In the genomic region with DNA sequence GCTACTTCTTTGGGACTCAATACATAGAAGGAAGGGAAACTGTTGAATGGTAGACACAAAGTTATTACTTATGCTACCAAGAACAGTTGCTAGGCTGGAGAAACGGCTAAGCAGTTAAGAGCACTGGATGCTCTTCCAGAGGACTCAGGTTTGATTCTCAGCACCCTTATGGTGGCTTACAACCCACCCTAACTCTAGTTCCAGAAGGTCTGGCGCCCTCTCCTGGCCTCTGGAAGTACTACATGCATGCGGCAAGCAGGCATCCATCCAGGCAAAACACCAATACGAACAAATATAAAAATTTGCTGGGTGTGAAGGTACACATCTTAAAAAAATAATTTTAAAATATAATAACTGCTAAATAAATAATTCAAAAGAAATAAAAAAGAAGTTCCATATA, we compare ENCODE assay signal across 13 mouse cellular contexts. TPM values are rescaled to one million over a fixed set of nuclear protein-coding genes. Genes with fewer than 3 reads are reported as not detected.
DNase-seq lines count a peak whose midpoint lies in the region; ATAC-seq and TF ChIP-seq lines count a peak whose summit lies in the region.
"Had no signal": no experiment of that assay in that cellular context is flagged by ENCODE, and none has a peak within 500 bp of the region (broad histone marks: within the 10 kb centered on the region; RNA-seq: fewer than 3 reads in every experiment).

No protein-coding gene starts in this region.

- 81% methylated on average over 4 of the region's 4 CpGs for WGBS in neural tube, embryonic 15.5 days

- H3K36me3 ChIP-seq in E14TG2a.4 (ENCODE audit: insufficient read depth, low read length): no peaks in the 10 kb centered on the region
- no peaks in the 10 kb centered on the region for H3K36me3 ChIP-seq in neural tube, embryonic 15.5 days
- H3K36me3 ChIP-seq: heart, embryonic 10.5 days; hindbrain, embryonic 10.5 days; kidney, embryonic 15.5 days; limb, embryonic 13.5 days had no signal

- peak; percentile 69 for TF ChIP-seq CTCF in layer of hippocampus, adult 2 months (conservative IDR thresholded peaks at IDR 0.05)
- TF ChIP-seq CTCF in E14TG2a.4 (conservative IDR thresholded peaks at IDR 0.05; ENCODE audit: low read length): peak; percentile 91
- TF ChIP-seq CTCF in cortical plate, adult 2 months (IDR thresholded peaks at IDR 0.05; ENCODE audit: extremely low read depth, insufficient read depth, low read length): 0 out of 2 replicates have a peak, but pooled peaks have one; percentile 4

- H3K4me2 ChIP-seq in neural tube, embryonic 15.5 days: no peak overlapping the region
- H3K4me2 ChIP-seq: kidney, embryonic 15.5 days; limb, embryonic 13.5 days had no signal

- no peak for ATAC-seq in neural tube, embryonic 15.5 days (ENCODE audit: low FRiP score)

- TF ChIP-seq POLR2A in cortical plate, adult 2 months (IDR thresholded peaks at IDR 0.05; ENCODE audit: extremely low read depth, insufficient read depth, low read length): no peak

- no peak overlapping the region for H3K27ac ChIP-seq in layer of hippocampus, adult 2 months
- H3K27ac ChIP-seq in cortical plate, adult 2 months (ENCODE audit: insufficient read depth, low read length): no peak overlapping the region
- H3K27ac ChIP-seq in neural tube, embryonic 15.5 days (replicated peaks): no peak overlapping the region
- H3K27ac ChIP-seq: heart, embryonic 10.5 days; hindbrain, embryonic 10.5 days; kidney, embryonic 15.5 days; limb, embryonic 13.5 days had no signal

- peaks cover 57% of the 10 kb centered on the region for H3K27me3 ChIP-seq in E14TG2a.4 (ENCODE audit: insufficient read depth, low read length)
- H3K27me3 ChIP-seq in neural tube, embryonic 15.5 days (replicated peaks): peaks cover 16% of the 10 kb centered on the region; the same call in 1 of the 2 replicates

- DNase-seq in layer of hippocampus, adult 2 months (ENCODE audit: low spot score in 2 of 2): no peak
- DNase-seq in layer of hippocampus, adult 18-20 months (ENCODE audit: low spot score in 2 of 2): no peak
- DNase-seq in B cell, adult 2 months: peak; percentile 54 to 59
- DNase-seq in heart, postnatal 25 days (ENCODE audit: low spot score): no peak
- DNase-seq: adrenal gland, adult 8-10 months had no signal

- H3K4me1 ChIP-seq in E14TG2a.4 (replicated peaks; ENCODE audit: low read depth, low read length): peaks cover 46% of the 10 kb centered on the region
- no peaks in the 10 kb centered on the region; the same call in 1 of the 2 replicates for H3K4me1 ChIP-seq in cortical plate, adult 2 months (ENCODE audit: control insufficient read depth, insufficient read depth, low read length)
- H3K4me1 ChIP-seq in neural tube, embryonic 15.5 days: peaks cover 20% of the 10 kb centered on the region

- H3K9ac ChIP-seq in neural tube, embryonic 15.5 days (replicated peaks): no peak overlapping the region
- H3K9ac ChIP-seq: kidney, embryonic 15.5 days; limb, embryonic 13.5 days had no signal

- no peak overlapping the region for H3K4me3 ChIP-seq in layer of hippocampus, adult 2 months
- H3K4me3 ChIP-seq in E14TG2a.4 (replicated peaks; ENCODE audit: low read length): no peak overlapping the region
- H3K4me3 ChIP-seq in cortical plate, adult 2 months (ENCODE audit: insufficient read depth, low read length): no peak overlapping the region
- H3K4me3 ChIP-seq in neural tube, embryonic 15.5 days (replicated peaks): no peak overlapping the region
- H3K4me3 ChIP-seq: erythroblast, embryonic 14.5 days; heart, embryonic 10.5 days; hindbrain, embryonic 10.5 days; kidney, embryonic 15.5 days; limb, embryonic 13.5 days had no signal

- intact Hi-C loops in heart, postnatal 25 days (cut with DNase I): no loop called here

- H3K9me3 ChIP-seq in E14TG2a.4 (ENCODE audit: low read length): peaks cover 6% of the 10 kb centered on the region
- H3K9me3 ChIP-seq in neural tube, embryonic 15.5 days (replicated peaks): no peaks in the 10 kb centered on the region
- H3K9me3 ChIP-seq: heart, embryonic 10.5 days; hindbrain, embryonic 10.5 days; kidney, embryonic 15.5 days; limb, embryonic 13.5 days had no signal

RNA-seq across cellular contexts. Expression of a gene that starts 2.8 kb away (rescaled TPM):
- total RNA-seq in layer of hippocampus, adult 2 months (2021): 1 to 10 TPM; 1.1 to 1.8 TPM
- total RNA-seq in layer of hippocampus, adult 18-20 months (2021): 1 to 10 TPM; 1.2 to 1.7 TPM
- 2.0 TPM in 2 replicates for polyA plus RNA-seq in cortical plate, adult 2 months (2012; rRNA removed)
- 8.8 and 11.5 TPM in 2 replicates for polyA plus RNA-seq in neural tube, embryonic 15.5 days (2015; fragmentation: Nextera tagmentation; extraction: Ambion mirVana)
- total RNA-seq in heart, postnatal 25 days (2021): 10 to 100 TPM; 13.9 to 15.8 TPM
- polyA plus RNA-seq: erythroblast, embryonic 14.5 days had no signal

RNA-seq across cellular contexts. Expression of a gene that starts 43.0 kb away (rescaled TPM):
- 10 to 100 TPM; 23.3 to 24.0 TPM for total RNA-seq in layer of hippocampus, adult 2 months (2021)
- 10 to 100 TPM; 23.2 TPM for total RNA-seq in layer of hippocampus, adult 18-20 months (2021)
- 12.9 and 14.7 TPM in 2 replicates for polyA plus RNA-seq in cortical plate, adult 2 months (2012; rRNA removed)
- polyA plus RNA-seq in neural tube, embryonic 15.5 days (2015; fragmentation: Nextera tagmentation; extraction: Ambion mirVana): 15.0 and 15.3 TPM in 2 replicates
- 100 to 1,000 TPM; 143 to 145 TPM for total RNA-seq in heart, postnatal 25 days (2021)

Comparison
In these comparisons a context has a peak if more than half of its experiments do, and no peak if none do; other contexts are left out.
1. DNase-seq: peak in B cell, adult 2 months (2 of 2); none in layer of hippocampus, adult 2 months (0 of 2), layer of hippocampus, adult 18-20 months (0 of 2) and heart, postnatal 25 days (single experiment).
2. CTCF ChIP-seq: peak in every context shown above with its lines; median percentile 91 in E14TG2a.4; 69 in layer of hippocampus, adult 2 months; 4 in cortical plate, adult 2 months.
3. RNA of a gene that starts 2.8 kb away (total RNA-seq): 13.9 to 15.8 TPM in heart, postnatal 25 days; 1.1 to 1.8 TPM in layer of hippocampus, adult 2 months and 1.2 to 1.7 TPM in layer of hippocampus, adult 18-20 months; every median in the first group is over 4 times any median in the second.
4. RNA of a gene that starts 43.0 kb away (total RNA-seq): 143 to 145 TPM in heart, postnatal 25 days; 23.3 to 24.0 TPM in layer of hippocampus, adult 2 months and 23.2 TPM in layer of hippocampus, adult 18-20 months; every median in the first group is over 4 times any median in the second.